Mouse (Mus musculus) megakaryocyte, adult 5-6 weeks (primary cell): Measurements from ENCODE around the gene Tnfsf4. TPM values are rescaled to one million over a fixed set of nuclear protein-coding genes. Genes with fewer than 3 reads are reported as not detected.

Experiments used
- ATAC-seq: 2 replicates; pipeline ENCODE4 v1.8.0; 2016; ENCODE audit warnings: mild to moderate bottlenecking, inconsistent platforms; ENCODE audit not compliant: poor library complexity, severe bottlenecking
- total RNA-seq, 2 experiments: library from RNA; stranded (forward) in 1 of 2; stranded (reverse) in 1 of 2; fragments of 153-499, 151-499 nt in 1 of 2; fragments of 221-1000, 200-1000 nt in 1 of 2; gene quantifications; 2 replicates each; pipeline versions ENCODE4 v1.2.3 to v1.2.4; 2015 to 2017

Gene Tnfsf4
- total RNA-seq (2015) (not detected in 2 replicates), total RNA-seq (2017) (not detected in 2 replicates)

DNA sequence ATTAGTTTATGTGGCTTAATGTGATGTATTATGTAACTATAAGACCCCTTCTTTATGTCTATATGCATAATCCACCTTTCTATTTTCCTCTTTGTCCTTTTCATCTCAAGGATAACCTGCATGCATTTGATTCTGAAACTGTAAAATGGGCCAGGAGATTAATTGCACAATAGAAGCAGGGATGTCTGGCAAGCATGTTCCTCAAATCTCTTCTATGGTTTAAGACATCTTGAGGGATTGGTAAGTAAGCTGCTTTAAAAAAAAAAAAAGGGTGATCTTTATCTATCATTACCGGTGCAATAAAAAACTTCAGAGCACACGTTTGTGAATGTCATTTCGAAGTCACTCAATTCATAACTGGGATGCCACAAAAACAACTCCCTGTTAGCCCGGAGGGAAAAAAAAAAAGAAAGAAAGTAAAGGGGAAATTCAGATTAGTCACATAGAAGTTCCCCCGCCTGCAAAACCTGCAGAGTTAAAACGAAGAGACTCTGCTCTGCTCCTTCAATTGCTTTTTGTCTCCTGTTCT, at the start of gene Tnfsf4:
Tnfsf4 (plus strand) TSS at position 479 of the 529 bp plus-strand sequence.
- 0 out of 2 replicates have a peak, but pooled peaks have one; percentile 2 for ATAC-seq

DNA sequence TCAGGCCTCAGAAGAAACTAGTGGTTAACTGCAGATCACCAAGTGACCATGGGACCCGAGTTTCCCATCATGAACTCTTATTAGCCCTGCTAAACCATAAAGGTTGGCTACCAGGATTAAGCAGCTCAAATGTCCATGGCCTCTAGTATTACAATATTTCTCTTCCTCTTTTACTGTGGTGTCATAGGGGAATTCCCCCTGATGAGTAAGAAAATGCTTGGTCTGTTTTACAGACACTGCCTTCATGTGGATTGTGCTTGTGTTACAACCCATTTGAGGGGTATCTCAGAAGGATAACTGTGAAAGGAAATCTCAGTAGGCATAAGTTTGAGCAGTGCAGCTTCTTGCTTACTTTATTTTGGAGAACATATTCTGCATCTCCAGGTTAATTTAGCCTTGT, 44.2 kb upstream of the Tnfsf4 start:
- ATAC-seq = peak; percentile 95

DNA sequence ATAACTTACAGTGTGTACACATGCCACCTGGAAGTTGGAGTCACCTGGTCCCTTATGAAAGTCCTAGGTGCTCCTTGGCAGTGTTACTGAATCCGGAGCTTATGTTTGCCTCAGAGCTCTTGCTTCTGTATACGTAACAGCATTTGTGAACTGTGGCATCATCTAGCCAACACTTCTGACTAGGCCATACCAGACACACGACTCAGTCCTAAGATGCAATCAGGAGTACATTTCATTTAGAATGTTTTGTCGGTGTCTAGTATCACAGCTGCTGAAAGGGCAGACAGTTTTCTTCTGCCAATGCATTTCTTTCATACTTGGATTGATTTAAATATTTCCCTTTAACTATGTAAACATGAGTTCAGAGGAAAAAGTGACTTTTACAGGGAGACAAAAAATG, 30.2 kb upstream of the Tnfsf4 start:
- ATAC-seq = no peak

DNA sequence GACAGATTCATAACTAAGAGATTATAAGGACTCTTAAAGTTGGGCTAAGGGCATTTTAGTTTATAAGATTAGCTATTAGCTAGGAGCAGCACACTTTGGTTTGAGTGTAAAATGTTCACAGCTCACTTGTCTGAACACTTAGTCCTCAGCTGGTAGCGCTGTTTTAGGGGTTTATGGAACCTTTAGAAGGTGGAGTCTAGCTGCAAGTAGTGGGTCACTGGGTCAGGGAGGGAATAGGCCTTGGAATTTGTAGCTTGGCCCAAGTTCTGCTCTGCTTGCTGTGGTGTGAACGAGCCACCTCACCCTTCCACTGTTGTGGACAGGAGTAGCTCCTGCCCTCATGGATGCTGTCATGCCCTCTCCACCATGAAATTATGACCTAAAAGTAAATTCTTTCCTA, 23.3 kb upstream of the Tnfsf4 start:
- no peak for ATAC-seq

DNA sequence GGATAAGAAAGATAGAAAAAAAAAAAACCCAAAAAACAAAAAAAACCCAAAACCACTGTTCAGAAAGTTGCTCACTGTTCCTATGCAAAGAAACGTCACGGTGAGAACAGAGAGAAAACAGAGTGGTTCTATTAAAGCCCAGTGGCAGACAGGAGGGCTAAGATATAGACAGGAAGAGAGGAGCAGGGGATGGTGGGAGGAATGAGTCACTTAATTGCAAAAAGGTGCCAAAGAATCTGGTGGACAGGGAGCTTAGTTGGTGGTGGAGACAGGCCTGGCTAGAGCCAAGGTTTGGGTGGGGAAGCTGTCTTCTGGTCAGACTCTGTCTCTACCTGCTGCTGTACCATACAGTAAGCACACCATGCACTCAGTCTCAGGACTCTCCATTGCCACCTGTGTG, 19.3 kb upstream of the Tnfsf4 start:
- ATAC-seq = no peak

DNA sequence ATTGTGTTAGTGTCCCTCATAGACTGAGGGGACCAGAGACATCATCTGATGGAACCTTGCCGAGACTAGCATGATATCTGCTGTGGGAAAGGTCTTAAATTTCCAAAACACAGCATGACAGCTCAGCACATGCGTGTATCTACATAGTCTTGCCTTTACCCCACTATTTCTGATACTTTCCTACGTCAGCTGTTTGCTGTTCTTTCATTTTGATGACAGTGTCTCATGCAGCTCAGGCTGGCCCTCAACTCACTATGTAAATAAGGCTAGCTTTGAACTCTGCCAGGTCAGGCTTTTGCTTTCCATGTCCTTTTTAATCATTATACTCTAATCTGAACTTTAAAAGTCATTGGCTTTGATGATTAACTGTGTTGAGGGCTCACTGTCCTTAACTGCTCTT, 16.6 kb upstream of the Tnfsf4 start:
- ATAC-seq = no peak

DNA sequence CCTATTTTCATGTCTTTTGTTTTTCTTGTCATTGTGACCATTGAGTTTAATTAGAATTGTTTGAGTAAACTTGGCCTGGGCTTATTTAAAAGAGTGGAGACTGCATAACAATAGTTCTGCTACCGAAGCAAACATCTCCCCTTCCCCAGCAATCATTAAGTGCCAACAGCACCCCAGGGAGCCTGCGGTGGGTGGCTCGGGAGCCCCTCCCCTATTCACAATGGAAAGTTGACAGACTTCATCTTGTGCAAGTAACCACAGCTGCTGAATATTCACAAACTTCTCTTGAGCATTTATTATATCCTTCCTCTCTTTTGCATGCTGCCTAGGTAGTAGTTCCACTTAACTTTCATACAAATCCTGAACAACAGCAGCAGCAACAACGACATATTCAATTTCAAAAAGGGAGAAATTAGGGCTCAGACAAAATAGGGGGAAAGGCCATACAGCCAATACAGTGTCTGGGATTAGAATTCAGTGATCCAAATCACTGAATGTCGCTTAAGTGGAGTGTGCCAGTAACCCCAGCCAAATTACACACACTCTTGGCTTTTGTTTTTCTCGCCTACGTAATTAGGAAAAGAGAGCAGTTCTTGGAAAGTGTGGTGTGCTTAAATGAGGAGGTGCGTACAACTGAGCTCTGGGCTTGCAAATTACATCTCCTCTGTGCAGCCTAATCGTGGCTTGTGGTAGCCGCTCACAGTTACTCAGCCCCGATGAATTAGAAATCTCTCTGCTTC, 15.4 kb upstream of the Tnfsf4 start:
- no peak for ATAC-seq

DNA sequence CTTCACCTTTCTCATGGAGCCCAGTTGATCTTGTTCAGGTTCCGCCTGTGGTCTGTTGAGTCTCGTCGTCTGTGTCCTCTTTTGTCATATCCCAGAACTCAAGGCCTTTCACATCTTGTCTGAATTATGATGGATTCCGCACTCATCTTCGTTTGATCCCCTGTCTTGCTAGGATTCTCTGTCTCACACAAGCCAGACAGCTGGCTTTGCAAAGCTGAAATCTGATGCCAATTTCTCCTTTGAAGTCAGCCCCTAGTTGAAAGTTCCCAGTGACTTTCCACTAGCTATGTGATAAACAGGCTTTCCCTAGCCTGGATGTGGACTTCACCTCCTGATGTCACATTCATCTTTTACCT, 14.8 kb upstream of the Tnfsf4 start:
- no peak for ATAC-seq

DNA sequence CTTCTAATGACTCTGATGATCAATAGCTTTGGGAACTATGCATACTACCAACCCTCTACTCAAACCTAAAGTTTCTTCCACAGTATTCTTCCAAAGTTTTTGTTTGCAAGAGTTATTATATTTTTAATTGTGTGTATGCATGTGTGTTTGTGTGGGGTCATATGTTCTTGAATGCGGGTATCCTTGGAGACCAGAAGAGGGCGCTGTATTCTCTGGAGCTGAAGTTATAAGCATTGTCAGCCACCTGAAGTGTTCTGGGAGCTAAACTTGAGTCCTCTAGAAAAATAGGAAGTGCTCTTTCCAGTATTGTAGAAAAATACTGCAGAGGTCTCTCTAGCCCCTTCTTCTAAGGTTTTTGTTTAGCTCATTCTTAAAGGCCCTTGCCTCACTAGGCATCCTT, 5.1 kb upstream of the Tnfsf4 start:
- ATAC-seq = no peak

DNA sequence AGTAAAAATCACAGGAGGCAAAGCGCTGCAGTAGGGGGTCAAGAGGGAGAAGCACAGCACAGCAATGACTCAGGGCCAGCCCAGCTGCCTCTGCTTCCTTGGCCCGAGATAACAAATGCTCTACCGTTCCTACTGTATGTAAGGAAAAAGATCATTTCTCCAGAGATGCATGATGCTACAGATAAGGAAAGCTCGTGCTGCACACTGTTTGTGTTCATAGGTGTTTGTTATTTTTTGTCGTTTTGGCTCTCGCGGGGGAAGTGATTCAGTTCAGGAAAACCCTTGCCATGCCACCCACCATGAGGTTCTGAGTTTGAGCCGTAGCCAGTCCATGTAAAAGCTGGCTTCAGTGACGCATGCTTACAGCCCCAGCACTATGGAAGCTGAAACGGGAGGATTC, 2.3 kb upstream of the Tnfsf4 start:
- no peak for ATAC-seq

DNA sequence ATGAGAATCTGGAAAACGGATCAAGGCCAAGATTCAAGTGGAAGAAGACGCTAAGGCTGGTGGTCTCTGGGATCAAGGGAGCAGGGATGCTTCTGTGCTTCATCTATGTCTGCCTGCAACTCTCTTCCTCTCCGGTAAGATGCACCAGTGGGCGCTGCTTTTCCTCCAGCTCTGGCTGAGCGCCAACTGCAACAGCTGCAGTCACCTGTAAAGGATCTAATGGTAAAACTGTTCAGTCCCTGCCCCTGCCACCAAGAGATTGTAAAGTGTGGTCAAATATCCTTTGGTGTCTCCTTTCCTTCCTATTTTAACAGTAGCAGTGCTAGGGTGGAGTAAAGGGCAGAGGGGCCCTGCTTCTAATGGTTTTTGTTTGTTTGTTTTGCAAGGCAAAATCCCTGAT, 401 bp downstream of the Tnfsf4 start:
- peak; percentile 6; the same call in 1 of the 2 replicates for ATAC-seq

DNA sequence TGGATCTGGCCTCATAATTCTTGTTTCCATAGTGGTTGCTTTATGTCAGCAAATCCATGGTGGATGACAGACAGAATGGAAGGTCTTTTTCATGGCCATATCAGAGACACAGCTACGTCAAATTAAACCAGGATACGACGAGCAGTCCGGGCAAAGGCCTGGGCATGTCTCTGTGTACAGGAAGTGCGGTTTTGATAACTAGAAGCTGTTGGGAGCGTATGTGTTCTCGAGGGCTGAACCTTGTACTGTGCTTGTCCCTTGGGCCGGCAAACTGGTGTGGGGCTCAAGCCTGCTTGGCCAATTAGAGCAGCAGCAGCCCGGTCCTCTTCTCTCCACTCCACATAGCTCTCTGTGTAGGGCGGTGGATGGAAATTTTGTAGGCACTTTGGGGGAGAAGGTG, 1.1 kb downstream of the Tnfsf4 start:
- ATAC-seq = peak; percentile 41

DNA sequence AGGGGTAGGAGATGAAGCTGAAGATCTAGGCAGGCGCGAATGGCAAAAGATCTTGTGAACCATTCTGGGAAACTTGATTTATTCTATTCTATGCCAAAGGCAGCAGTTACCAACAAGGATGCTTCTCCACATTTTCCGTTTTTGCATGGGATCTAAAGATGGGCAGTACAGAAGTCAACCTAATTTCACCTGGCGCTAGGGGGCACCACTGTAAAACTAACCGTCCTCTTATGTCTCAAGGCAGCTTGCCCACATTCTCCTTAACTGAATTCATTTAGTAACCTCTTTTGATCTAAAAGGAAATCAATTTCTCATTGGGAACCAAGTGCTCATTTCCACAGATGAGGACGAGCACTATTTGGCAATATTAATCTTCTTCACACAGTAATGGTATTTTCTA, 4.9 kb downstream of the Tnfsf4 start:
- ATAC-seq = peak; percentile 54

DNA sequence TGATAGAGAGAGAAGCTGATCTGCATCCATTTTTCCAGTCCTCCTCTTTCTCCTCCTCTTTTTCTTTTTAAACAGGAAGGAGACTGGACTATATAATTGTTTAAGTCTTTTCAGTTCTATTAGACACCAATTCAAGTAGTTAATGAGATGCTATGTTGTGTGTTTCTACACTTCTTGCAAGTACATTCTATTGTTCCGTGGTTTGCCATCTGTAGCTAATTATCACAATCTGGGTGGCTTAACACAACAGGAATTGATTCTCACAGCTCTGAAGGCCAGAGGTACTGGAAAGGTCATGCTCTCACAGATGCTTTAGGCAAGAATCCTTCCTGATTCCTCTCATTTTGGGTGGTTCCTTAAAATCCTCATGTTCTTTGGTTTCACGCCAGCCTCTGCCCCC, 7.9 kb downstream of the Tnfsf4 start:
- ATAC-seq = no peak

DNA sequence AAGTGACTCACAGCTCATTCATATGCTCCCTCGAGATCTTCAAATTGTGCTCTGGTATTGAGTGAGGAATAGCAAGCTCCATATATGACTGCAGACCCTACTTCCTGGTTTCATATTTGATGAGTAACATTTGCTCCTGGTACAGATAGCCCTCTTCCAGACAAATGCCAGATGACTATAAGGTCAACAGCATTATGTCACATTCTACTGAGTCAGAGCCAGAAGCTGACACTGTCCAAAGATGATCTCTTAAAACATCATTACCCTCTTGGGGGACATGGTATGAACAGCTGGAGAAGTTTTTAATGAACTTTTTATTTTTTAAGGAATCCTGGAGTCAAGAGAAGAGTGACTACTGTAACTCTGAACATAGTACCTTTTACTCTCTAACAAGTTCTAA, 11.3 kb downstream of the Tnfsf4 start:
- no peak for ATAC-seq

DNA sequence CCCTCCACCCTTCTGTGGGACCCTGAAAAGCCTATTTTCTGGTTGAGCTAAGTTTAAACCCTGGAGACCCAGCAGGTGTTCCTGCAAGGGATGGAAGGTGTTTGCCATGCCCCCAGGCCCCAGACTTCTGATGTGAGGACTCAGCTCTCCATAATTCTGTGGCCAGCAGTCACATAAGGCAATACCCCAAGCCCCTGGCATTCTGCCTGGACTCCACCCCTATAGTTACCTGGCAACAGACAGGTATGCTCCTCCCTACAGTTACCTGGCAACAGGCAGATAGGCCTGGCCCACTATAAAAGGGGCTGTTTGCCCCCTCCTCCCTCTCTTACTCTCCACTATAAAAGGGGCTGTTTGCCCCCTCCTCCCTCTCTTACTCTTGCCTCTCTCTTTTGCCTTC, 24.7 kb downstream of the Tnfsf4 start:
- ATAC-seq = no peak

DNA sequence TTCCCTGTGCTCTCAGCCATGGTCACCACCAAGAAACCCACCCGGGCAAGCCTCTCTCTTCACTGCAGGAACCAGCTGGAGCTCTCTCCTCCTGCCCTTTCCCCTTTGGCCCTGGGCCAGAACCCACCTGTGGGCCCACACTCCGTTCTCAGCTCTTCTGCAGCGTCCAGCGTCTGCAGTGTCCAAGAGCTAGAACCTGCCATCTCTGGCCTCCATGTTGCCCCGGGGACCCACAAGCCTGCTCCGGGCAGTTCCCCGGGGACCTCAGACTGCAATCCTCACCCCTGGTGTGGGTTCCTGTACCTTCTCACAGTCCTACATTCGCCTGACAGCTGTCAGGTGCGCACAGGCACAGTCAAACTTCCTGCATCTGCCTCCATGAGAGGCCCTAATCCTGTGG, 25.4 kb downstream of the Tnfsf4 start:
- ATAC-seq = no peak

DNA sequence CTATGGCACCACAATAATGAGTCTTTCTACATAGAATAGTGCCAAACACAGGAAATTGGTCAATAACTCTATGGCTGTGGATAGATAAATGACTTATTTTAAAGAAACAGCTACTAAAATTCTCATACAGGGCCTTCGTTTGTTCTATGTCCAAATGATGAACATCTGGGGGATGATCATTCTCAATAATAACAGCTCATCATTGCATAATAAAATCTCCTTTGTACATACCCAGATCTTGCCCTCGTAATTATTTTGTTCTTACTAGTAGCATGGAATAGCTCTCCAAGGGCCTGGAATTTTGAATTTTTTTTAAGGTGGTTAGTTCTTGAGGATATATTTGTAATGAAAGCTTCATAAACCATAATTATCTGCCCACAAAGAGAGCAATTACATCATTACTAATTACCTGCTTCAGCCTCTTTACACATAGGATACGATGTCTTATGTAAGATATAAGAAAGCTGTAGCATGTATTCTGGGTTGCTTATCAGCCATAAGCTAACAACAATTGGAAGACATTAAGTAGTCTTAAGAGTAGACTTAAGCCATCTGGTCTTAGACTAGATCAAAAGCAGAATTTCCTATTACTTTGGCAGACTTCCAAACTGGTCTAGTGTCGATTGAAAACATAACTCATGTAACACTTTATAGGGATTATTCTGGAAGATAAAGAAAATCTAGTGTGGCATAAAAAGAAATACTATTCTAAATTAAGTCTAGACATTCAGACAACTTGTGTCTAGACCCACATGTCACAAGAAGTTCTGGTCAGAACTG, 31.3 kb downstream of the Tnfsf4 start:
- ATAC-seq = no peak

DNA sequence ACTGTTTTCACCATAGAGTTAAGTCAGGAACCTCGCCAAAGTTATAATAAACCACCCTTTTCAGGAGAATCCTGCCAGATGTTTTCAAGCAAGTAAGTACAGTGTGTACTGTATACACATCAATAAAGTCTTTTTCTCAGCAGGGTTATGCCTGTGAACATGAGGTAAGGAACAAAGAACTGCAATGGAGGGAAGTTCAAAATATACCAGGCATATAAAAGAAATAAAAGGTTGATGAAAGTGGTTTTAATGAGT, 31.8 kb downstream of the Tnfsf4 start:
- no peak for ATAC-seq

DNA sequence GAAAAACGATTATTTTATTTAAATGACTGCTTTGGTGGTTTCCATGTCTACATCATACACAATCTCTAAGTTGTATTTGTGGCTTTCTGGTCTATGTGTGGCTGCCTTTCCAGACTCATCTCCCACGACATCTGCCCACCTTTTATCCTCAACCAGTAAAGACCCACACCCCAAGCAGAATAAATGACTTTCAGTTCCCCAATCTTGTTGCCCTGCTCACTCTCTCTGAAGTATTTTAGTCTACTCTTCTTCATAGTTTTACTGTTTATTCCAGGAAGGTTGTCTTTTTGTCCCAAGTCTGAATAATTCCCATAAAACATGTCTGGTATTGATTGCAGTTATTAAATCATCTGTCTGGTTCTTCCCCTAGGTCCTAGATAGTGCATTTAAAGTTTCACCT, 40.6 kb downstream of the Tnfsf4 start:
- 0 out of 2 replicates have a peak, but pooled peaks have one; percentile 33 for ATAC-seq

DNA sequence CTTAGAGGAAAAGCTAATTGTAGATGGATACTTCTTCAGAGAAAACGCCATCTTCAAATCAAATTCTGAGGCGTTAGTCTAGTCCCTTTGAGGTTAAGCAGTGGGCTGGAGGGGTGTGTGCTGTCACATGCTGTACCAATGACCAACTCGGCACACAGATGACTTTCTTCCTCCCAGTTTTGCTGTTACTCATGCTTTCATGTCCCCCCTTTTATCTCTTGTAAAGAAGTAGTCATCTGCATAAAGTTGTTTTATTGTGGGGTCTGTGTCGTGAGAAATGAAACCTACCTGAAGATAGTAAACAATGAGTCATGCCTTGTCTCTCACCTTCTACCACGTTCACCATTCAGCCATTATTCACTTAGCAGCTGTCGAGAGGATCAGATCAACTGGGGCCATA, 41.3 kb downstream of the Tnfsf4 start:
- ATAC-seq = no peak

DNA sequence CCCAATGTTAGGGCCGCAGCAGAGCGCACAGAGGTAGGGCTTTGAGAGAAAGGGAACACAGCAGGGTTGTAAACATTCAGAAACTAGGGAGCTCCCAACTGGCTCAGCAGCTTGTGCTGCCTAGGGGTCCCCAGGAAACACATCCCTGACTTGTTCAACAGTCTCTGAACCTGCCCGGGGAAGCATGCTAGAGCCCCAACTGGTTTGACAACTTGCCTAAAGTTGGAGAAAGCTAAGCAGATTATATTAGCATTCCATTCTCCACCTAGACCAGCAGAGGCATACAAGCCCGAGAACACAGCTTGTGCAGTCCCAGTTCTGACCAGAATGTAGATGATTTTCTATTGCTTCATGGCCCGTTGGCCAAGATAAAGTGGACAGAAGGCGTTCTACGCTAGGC, 49.6 kb downstream of the Tnfsf4 start:
- ATAC-seq = no peak
